Mouse (Mus musculus) c-Kit-positive CD71-negative TER-119-negative erythroid progenitor cells, embryonic 14.5 days (primary cell): Measurements from ENCODE around the gene Olfr286.

ENCODE experiments used
- DNase-seq: peaks from one replicate; pipeline ENCODE4 v3.0.0-alpha.2; 2013; ENCODE audit warnings: low read depth

Gene Olfr286

DNA sequence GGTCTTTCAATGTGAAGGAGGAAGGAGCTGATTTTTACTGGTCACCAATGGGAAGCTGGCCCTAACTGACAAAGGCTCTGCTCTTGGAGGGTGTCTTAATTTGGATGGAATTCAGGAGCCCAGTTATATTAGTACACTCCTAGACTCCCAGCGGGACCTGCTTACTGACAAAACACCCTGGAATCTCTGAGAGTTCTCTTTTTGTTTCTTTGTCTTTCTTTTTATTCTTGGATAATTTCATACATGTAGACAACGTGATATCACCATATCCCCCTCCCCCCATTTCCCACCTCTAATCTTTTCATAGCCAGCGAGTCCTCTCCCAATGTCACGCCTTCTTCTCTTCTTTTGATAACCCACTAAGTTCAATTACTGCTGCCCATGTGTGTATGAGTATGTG lies at the start of gene Olfr286:
TSS of gene Olfr286 (minus strand) at position 101 of the 400 bp plus-strand sequence.
- DNase-seq, result no peak

- no peak for DNase-seq
Observed at GRCm38 (mm10) chr15:98257776-98258175, 23.5 kb upstream of the Olfr286 start.

DNA sequence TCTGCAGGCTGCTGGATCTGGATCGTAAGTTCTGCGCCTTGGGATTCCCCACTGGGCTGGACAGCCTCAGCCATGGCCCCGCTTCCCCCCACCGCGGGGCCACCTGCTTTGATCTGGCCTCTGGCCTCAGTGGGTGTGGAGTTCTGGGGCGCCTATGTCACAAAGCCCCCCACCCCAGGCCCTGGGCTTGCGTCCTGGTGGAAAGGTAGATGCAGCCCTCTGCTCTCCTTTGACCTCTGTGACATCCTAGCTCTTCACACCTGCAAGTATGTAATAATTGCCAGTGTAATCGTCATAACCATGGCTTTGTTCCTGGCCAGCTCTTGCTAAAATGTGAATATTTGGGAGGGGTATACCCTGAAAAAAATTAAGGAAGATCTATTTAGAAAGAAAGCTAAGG lies 22.9 kb upstream of the Olfr286 start, which contains the start of gene H1fnt:
TSS of gene H1fnt (minus strand) at position 101 of the 400 bp plus-strand sequence.
- DNase-seq, result no peak

- DNase-seq, result no peak
Observed at GRCm38 (mm10) chr15:98256271-98256670, 22.0 kb upstream of the Olfr286 start.

- no peak for DNase-seq
Observed at GRCm38 (mm10) chr15:98235442-98235841, 1.2 kb upstream of the Olfr286 start.

DNA sequence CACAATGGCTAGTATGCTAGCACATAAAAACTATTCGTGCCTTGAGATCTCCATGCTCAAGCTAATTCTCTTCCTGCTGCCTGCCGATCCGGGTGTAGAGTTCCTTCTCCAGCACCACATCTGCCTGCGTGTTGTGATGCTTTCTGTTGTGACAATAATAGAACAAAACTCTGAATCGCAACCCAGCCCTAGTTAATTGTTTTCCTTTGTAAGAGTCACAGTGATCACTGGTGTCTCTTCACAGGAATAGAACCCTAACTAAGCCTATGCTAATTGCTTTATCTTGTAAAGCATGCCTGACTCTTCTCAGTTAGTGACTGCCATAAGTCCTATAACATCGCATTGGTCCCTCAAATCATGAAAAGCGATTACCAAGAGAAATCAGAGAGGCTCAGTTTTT lies 8.2 kb downstream of the Olfr286 start:
- no peak for DNase-seq

DNA sequence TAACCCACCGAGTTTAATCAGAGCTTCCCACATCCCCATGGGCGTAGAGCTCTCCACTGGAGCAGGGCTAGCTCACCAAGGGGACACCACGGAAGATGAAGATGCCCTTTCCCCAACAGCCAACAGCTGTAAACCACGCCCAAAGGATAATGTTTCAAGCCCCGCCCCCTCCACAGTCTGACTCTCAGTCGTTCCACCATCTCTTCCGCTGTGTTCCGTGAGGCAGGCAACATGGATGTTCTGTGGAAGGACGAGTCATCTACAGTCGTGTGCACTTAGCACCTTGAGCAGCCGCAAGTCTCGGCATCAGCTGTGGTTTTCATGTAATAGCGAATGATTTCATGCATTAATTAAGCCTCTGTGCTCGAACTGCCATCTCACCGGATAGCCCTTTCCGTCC lies 8.6 kb downstream of the Olfr286 start:
- DNase-seq, result no peak

DNA sequence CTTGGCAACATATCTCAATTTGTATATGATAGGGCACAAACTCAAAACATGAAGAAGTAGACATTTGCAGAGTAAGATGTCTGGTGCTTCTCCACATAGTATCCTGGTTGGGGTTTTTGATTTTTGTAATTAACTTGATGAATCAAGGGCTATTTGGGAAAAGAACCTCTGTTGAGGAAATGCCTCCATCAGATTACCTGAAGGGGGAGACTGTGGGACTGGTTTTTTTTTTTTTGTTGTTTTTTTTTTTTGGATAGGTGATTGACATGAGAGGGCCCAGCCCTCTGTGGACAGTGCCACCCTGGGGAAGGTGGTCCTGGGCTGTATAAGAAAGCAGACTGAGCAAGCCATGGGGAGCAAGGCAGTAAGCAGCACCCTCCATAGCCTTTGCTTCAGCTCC lies 11.9 kb downstream of the Olfr286 start:
- no peak for DNase-seq

- DNase-seq, result no peak
Observed at GRCm38 (mm10) chr15:98220877-98221276, 13.4 kb downstream of the Olfr286 start, which contains the start of the genes Gm44579 and Olfr287. Gene Gm44579 (minus strand): TSS chr15:98220977. Gene Olfr287 (minus strand): TSS chr15:98221056.

DNA sequence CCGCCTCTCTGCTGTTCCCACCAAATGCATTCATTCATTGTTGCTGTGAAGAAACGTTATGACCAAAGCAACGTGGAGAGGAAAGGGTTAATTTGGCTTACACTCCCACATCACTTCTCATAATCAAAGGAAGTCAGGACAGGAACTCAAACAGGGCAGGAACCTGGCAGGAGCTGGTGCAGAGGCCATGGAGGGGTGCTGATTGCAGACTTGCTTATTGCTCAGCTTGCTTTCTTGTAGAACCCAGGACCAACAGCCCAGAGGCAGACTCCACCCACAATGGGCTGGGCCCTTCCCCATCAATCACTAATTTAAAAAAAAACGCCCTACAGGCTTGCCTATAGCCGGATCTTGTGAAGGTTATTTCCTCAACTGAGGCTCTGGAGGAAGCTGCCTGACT lies 20.1 kb downstream of the Olfr286 start:
- no peak for DNase-seq

GRCm38 (mm10) chr15:98213336-98213870 lies 20.8 kb downstream of the Olfr286 start:
- no peak for DNase-seq

- no peak for DNase-seq
Observed at GRCm38 (mm10) chr15:98209676-98210075, 24.6 kb downstream of the Olfr286 start.

DNA sequence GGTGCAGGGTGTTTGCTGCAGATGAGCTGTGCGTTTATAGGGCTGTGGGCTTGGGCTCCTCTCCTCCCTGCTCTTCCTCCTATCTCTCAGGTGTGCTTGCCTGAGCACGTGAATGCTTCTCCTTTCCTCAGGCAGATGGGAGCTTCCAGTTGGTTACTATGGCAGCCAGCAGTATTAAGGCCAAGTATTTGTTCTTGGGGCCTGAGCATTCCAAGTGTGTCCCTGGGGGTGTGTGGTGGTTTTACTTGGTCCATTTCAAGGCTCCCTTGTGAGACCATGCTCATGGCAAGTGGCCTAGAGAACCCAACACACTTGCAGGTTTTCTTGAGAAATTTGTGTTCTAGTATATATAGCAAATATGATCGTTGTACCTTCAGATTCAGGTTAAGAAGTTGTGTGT lies 38.8 kb downstream of the Olfr286 start, which contains the start of gene Olfr288:
TSS of gene Olfr288 (minus strand) at position 101 of the 400 bp plus-strand sequence.
- DNase-seq, result no peak

DNA sequence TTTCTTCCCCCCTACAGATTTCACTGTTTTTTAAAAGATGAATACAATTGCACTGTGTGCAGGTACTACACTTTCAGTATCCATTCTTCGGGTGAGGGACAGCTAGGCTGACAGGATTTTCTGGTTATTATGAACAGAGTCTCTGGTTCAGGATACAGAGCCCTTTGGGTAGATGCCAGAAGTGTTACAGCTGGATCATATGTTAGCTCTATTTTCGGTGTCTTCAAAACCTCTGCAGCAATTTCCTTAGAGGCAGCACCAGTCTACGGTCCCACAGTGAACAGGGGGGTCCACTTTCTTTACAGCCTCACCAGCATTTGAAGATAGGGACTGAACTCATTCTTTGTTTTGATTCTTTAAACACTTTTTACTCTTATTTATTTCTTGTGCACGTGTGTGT lies 49.8 kb downstream of the Olfr286 start:
- DNase-seq, result no peak

GRCm38 (mm10) chr15:98181856-98182570 lies 52.2 kb downstream of the Olfr286 start:
- no peak for DNase-seq

DNA sequence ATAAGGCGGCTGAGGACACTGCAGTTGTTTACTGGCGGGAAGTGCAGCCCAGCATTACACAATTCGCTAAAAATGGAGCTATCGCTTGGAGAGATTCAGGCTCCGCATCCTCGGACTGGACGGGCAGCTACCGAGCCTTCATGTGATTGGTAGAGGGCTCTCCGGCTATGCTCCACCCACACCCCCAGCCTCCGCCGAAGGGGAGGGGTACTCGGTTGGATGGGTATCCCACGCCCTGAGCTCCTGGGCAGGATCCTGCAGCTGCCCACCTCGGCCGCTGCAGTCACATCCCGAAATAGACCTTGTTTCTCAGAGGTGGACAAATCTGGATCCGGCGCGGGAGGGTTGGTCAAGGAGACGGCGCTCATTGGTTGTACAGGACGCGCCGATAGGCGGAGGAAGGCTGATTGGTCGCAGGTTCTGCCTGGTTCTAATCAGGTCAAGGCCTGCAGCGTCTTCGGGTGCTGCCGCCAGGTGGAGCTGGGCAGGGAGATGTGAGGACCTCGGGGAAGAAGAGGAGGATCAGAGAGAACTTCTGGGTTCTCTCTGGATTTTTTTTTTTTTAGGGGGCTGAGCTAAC lies 53.0 kb downstream of the Olfr286 start:
- DNase-seq, result peak; percentile 78

GRCm38 (mm10) chr15:98180567-98181131 lies 53.6 kb downstream of the Olfr286 start:
- DNase-seq, result no peak

DNA sequence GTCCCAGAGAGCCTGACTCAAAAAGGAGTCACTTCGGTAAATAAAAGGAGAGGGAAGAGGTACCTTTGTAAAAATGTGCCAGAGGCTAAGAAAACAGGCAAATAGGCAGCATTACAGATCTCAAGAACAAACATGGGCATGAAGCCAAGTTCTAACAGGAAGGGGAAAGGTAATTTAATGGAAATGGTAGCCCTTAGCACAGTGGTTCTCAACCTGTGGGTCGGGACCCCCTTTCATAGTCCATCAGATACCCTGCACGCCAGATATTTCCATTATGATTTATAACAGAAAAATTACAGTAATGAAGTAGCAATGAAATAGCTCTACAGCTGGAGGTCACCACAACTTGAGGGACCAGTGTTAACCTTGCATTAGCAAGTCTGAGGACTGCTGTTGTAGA lies 56.9 kb downstream of the Olfr286 start:
- DNase-seq, result no peak
